Mouse (Mus musculus) liver, embryonic 12.5 days (tissue): ENCODE results near the gene Dna2. TPM values are rescaled to one million over a fixed set of nuclear protein-coding genes. Genes with fewer than 3 reads are reported as not detected.

Source experiments
- ATAC-seq: fragments of 200-750 bp; cut with Nextera tagmentation; 2 replicates; pipeline ENCODE4 v1.8.0; 2017; ENCODE audit warnings: moderate number of reproducible peaks, mild to moderate bottlenecking, moderate library complexity
- H3K27ac ChIP-seq: fragments of 300-500 bp; sonication (generic); 2 replicates; pipeline ENCODE4 v1.5.1; 2016; ENCODE audit warnings: mild to moderate bottlenecking
- H3K27me3 ChIP-seq: fragments of 300-500 bp; sonication (generic); replicated peaks from 2 replicates; pipeline ENCODE4 v1.6.1; 2016; ENCODE audit warnings: mild to moderate bottlenecking, moderate library complexity
- H3K36me3 ChIP-seq: fragments of 300-500 bp; sonication (generic); 2 replicates; pipeline ENCODE4 v1.6.1; 2016; ENCODE audit warnings: mild to moderate bottlenecking, moderate library complexity
- H3K4me1 ChIP-seq: fragments of 300-500 bp; sonication (generic); 2 replicates; pipeline ENCODE4 v1.6.1; 2016
- H3K4me2 ChIP-seq: fragments of 300-500 bp; sonication (generic); 2 replicates; pipeline ENCODE4 v1.6.1; 2016; ENCODE audit warnings: mild to moderate bottlenecking, moderate library complexity
- H3K4me3 ChIP-seq: fragments of 300-500 bp; sonication (generic); 2 replicates; pipeline ENCODE4 v1.5.1; 2016; ENCODE audit warnings: mild to moderate bottlenecking, moderate library complexity
- H3K9ac ChIP-seq: fragments of 300-500 bp; sonication (generic); 2 replicates; pipeline ENCODE4 v1.6.1; 2016; ENCODE audit warnings: mild to moderate bottlenecking, moderate library complexity
- H3K9me3 ChIP-seq: fragments of 300-500 bp; sonication (generic); replicated peaks from 2 replicates; pipeline ENCODE4 v1.6.1; 2016; ENCODE audit warnings: mild to moderate bottlenecking, moderate library complexity
- WGBS: fragments of 180-500 bp; shearing (Covaris S2); methylation state at CpG from one replicate; pipeline ENCODE4 v1.1.7; 2016; ENCODE audit not compliant: insufficient replicate concordance; 5-methylcytosine and 5-hydroxymethylcytosine counted together
- polyA plus RNA-seq: library from polyadenylated mRNA; unstranded; fragments of >200 nt; fragmentation: Nextera tagmentation; extraction: Ambion mirVana; gene quantifications from 2 replicates; pipeline ENCODE4 v1.2.1, GENCODE M21; 2016

The Dna2 gene
- polyA plus RNA-seq, 1 experiment from 2014 or later: 40.3 TPM

GRCm38 (mm10) chr10:62924096-62924635 lies 22.7 kb upstream of the Dna2 start:
- whole genome bisulfite sequencing: 81% methylated on average over 4 of the region's 4 CpGs
- ATAC-seq: no peak

GRCm38 (mm10) chr10:62932381-62932780 lies 14.4 kb upstream of the Dna2 start:
- 87% methylated on average over 1 of the region's 1 CpGs for WGBS
- ATAC-seq: no peak
- no peaks in the 10 kb centered on the region for H3K9me3 ChIP-seq
- peaks cover 75% of the 10 kb centered on the region for H3K36me3 ChIP-seq
- H3K4me3 ChIP-seq: no peak overlapping the region
- H3K27ac ChIP-seq: no peak overlapping the region
- H3K4me1 ChIP-seq: no peaks in the 10 kb centered on the region
- H3K9ac ChIP-seq: no peak overlapping the region
- no peaks in the 10 kb centered on the region for H3K27me3 ChIP-seq
- H3K4me2 ChIP-seq: no peak overlapping the region

More at GRCm38 (mm10) chr10:62924096-62924635, 22.7 kb upstream of the Dna2 start:
- no peak overlapping the region for H3K4me3 ChIP-seq
- H3K4me2 ChIP-seq: no peak overlapping the region
- no peak overlapping the region for H3K9ac ChIP-seq
- H3K9me3 ChIP-seq: no peaks in the 10 kb centered on the region
- H3K27ac ChIP-seq: no peak overlapping the region
- peaks cover 18% of the 10 kb centered on the region for H3K4me1 ChIP-seq
- no peaks in the 10 kb centered on the region for H3K27me3 ChIP-seq
- H3K36me3 ChIP-seq: peaks cover 13% of the 10 kb centered on the region

GRCm38 (mm10) chr10:62944975-62945580 lies 1.7 kb upstream of the Dna2 start:
- H3K4me1 ChIP-seq: peaks cover 42% of the 10 kb centered on the region
- H3K9ac ChIP-seq: peak overlapping the region; percentile 22
- ATAC-seq: peak; percentile 86
- 0 out of 2 replicates have a peak overlapping the region, but pooled peaks have one; percentile 10 for H3K4me3 ChIP-seq
- 38% methylated on average over 10 of the region's 10 CpGs for WGBS
- H3K27me3 ChIP-seq: no peaks in the 10 kb centered on the region
- H3K36me3 ChIP-seq: peaks cover 45% of the 10 kb centered on the region
- H3K4me2 ChIP-seq: peak overlapping the region; percentile 42
- no peaks in the 10 kb centered on the region for H3K9me3 ChIP-seq
- H3K27ac ChIP-seq: peak overlapping the region; percentile 87

- Histone ChIP-seq H3K4me3 (peak overlapping the region; percentile 71), H3K4me1 (peaks cover 46% of the 10 kb centered on the region), H3K4me2 (peak overlapping the region; percentile 89), H3K27ac (peak overlapping the region; percentile 65), H3K9me3 (no peaks in the 10 kb centered on the region), H3K36me3 (peaks cover 49% of the 10 kb centered on the region), H3K27me3 (no peaks in the 10 kb centered on the region), H3K9ac (peak overlapping the region; percentile 88; the same call in 1 of the 2 replicates)
- no peak for ATAC-seq
- WGBS: 80% methylated on average over 7 of the region's 7 CpGs
Observed at GRCm38 (mm10) chr10:62948551-62948950, 1.7 kb downstream of the Dna2 start.

- Histone ChIP-seq H3K4me2 (no peak overlapping the region), H3K4me3 (no peak overlapping the region), H3K27me3 (no peaks in the 10 kb centered on the region), H3K27ac (no peak overlapping the region), H3K9me3 (no peaks in the 10 kb centered on the region), H3K36me3 (peaks cover 98% of the 10 kb centered on the region), H3K4me1 (no peaks in the 10 kb centered on the region), H3K9ac (no peak overlapping the region)
- ATAC-seq: no peak
- 90% methylated on average over 7 of the region's 7 CpGs for WGBS
Observed at GRCm38 (mm10) chr10:62963956-62964355, 17.1 kb downstream of the Dna2 start.

- peaks cover 98% of the 10 kb centered on the region for H3K36me3 ChIP-seq
- no peak for ATAC-seq
- H3K4me1 ChIP-seq: no peaks in the 10 kb centered on the region
- no peaks in the 10 kb centered on the region for H3K27me3 ChIP-seq
- H3K4me2 ChIP-seq: no peak overlapping the region
- 83% methylated on average over 11 of the region's 11 CpGs for WGBS
- H3K9ac ChIP-seq: no peak overlapping the region
- H3K9me3 ChIP-seq: no peaks in the 10 kb centered on the region
- H3K27ac ChIP-seq: no peak overlapping the region
- H3K4me3 ChIP-seq: no peak overlapping the region
Observed at GRCm38 (mm10) chr10:62965796-62966195, 19.0 kb downstream of the Dna2 start.

- ATAC-seq: no peak
- H3K4me2 ChIP-seq: no peak overlapping the region
- H3K9ac ChIP-seq: no peak overlapping the region
- peaks cover 97% of the 10 kb centered on the region for H3K36me3 ChIP-seq
- H3K9me3 ChIP-seq: no peaks in the 10 kb centered on the region
- H3K27ac ChIP-seq: no peak overlapping the region
- H3K27me3 ChIP-seq: no peaks in the 10 kb centered on the region
- WGBS: 89% methylated on average over 15 of the region's 15 CpGs
- H3K4me3 ChIP-seq: no peak overlapping the region
- no peaks in the 10 kb centered on the region for H3K4me1 ChIP-seq
Observed at GRCm38 (mm10) chr10:62966291-62966690, 19.5 kb downstream of the Dna2 start.

GRCm38 (mm10) chr10:62971821-62972220 lies 25.0 kb downstream of the Dna2 start:
- WGBS: 76% methylated on average over 16 of the region's 16 CpGs
- Histone ChIP-seq H3K4me3 (no peak overlapping the region), H3K4me2 (no peak overlapping the region), H3K4me1 (no peaks in the 10 kb centered on the region), H3K9ac (no peak overlapping the region), H3K27ac (peak overlapping the region; percentile 51; the same call in 1 of the 2 replicates), H3K27me3 (no peaks in the 10 kb centered on the region), H3K36me3 (peaks cover 88% of the 10 kb centered on the region), H3K9me3 (no peaks in the 10 kb centered on the region)
- ATAC-seq: peak; percentile 65

- H3K9me3 ChIP-seq: no peaks in the 10 kb centered on the region
- no peak overlapping the region for H3K27ac ChIP-seq
- peaks cover 21% of the 10 kb centered on the region for H3K36me3 ChIP-seq
- H3K9ac ChIP-seq: peak overlapping the region; percentile 78; the same call in 1 of the 2 replicates
- H3K4me2 ChIP-seq: peak overlapping the region; percentile 99
- 16% methylated on average over 10 of the region's 10 CpGs for WGBS
- no peak for ATAC-seq
- H3K27me3 ChIP-seq: no peaks in the 10 kb centered on the region
- H3K4me1 ChIP-seq: peaks cover 16% of the 10 kb centered on the region
- peak overlapping the region; percentile 89 for H3K4me3 ChIP-seq
Observed at GRCm38 (mm10) chr10:62979667-62980038, 32.8 kb downstream of the Dna2 start.

GRCm38 (mm10) chr10:62980039-62980954 lies 33.5 kb downstream of the Dna2 start, which contains the start of gene Rufy2:
TSS of gene Rufy2 (plus strand) at chr10:62980223.
- Histone ChIP-seq H3K9me3 (no peaks in the 10 kb centered on the region), H3K36me3 (peaks cover 15% of the 10 kb centered on the region), H3K9ac (peak within 1 kb of the TSS; percentile 78), H3K4me2 (peak within 1 kb of the TSS; percentile 99), H3K27me3 (no peaks in the 10 kb centered on the region), H3K4me1 (peaks cover 16% of the 10 kb centered on the region), H3K27ac (peak within 1 kb of the TSS; percentile 45; the same call in 1 of the 2 replicates), H3K4me3 (peak within 1 kb of the TSS; percentile 89)
- ATAC-seq: peak; percentile 77
- 1% methylated on average over 59 of the region's 77 CpGs for WGBS

- Histone ChIP-seq H3K36me3 (peaks cover 9% of the 10 kb centered on the region), H3K9me3 (no peaks in the 10 kb centered on the region), H3K27me3 (no peaks in the 10 kb centered on the region), H3K9ac (no peak overlapping the region), H3K4me1 (peaks cover 11% of the 10 kb centered on the region), H3K27ac (no peak overlapping the region), H3K4me3 (no peak overlapping the region), H3K4me2 (no peak overlapping the region)
- ATAC-seq: no peak
- WGBS: 79% methylated on average over 11 of the region's 11 CpGs
Observed at GRCm38 (mm10) chr10:62984072-62984471, 37.2 kb downstream of the Dna2 start.

- Histone ChIP-seq H3K4me3 (no peak overlapping the region), H3K4me1 (peaks cover 11% of the 10 kb centered on the region), H3K27ac (no peak overlapping the region), H3K9me3 (no peaks in the 10 kb centered on the region), H3K9ac (no peak overlapping the region), H3K4me2 (no peak overlapping the region), H3K36me3 (peaks cover 9% of the 10 kb centered on the region), H3K27me3 (no peaks in the 10 kb centered on the region)
- ATAC-seq: no peak
- WGBS: 86% methylated on average over 6 of the region's 6 CpGs
Observed at GRCm38 (mm10) chr10:62984495-62984894, 37.7 kb downstream of the Dna2 start.
